In the genomic region with DNA sequence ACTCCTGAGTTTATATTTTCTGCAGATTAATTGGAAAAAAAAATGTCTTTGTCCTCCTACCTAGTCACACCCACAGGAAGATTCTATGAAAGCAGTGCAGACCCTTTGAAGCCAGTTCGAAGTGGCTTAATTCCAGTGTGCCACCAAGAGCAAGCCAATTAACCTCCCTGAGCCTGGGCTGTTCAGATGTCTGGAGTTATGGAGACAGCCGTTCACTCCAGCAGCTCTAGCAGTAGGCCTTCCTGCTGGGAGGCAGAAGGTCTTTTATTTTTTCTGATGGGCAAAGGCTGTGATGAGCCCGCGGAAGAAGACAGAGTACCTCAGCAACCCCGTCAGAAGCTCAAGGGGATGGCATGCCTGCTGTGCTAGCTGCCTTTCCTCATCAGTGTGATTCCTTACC, we compare ENCODE assay signal across 26 mouse cellular contexts.
DNase-seq lines count a peak whose midpoint lies in the region; ATAC-seq lines count a peak whose summit lies in the region.
"Had no signal": no experiment of that assay in that cellular context is flagged by ENCODE, and none has a peak within 500 bp of the region (broad histone marks: within the 10 kb centered on the region; RNA-seq: fewer than 3 reads in every experiment).

No protein-coding gene starts in this region.

- WGBS in forebrain, embryonic 10.5 days, result 63% methylated on average over 5 of the region's 5 CpGs
- 30% methylated on average over 5 of the region's 5 CpGs for WGBS in forebrain, embryonic 15.5 days
- WGBS in midbrain, embryonic 10.5 days, result 66% methylated on average over 5 of the region's 5 CpGs
- WGBS in midbrain, embryonic 11.5 days, result 53% methylated on average over 5 of the region's 5 CpGs
- WGBS in hindbrain, embryonic 14.5 days, result 52% methylated on average over 5 of the region's 5 CpGs
- WGBS in neural tube, embryonic 15.5 days, result 46% methylated on average over 5 of the region's 5 CpGs

- no peak overlapping the region for H3K4me2 ChIP-seq in forebrain, embryonic 15.5 days (replicated peaks)
- no peak overlapping the region for H3K4me2 ChIP-seq in midbrain, embryonic 11.5 days
- no peak overlapping the region for H3K4me2 ChIP-seq in hindbrain, embryonic 14.5 days (replicated peaks)
- no peak overlapping the region for H3K4me2 ChIP-seq in neural tube, embryonic 15.5 days
- H3K4me2 ChIP-seq: embryonic facial prominence, embryonic 13.5 days; heart, embryonic 11.5 days; kidney, embryonic 15.5 days; limb, embryonic 15.5 days; stomach, embryonic 15.5 days had no signal

- H3K27ac ChIP-seq in forebrain, embryonic 10.5 days, result 0 out of 2 replicates have a peak overlapping the region, but pooled peaks have one; percentile 6
- no peak overlapping the region for H3K27ac ChIP-seq in forebrain, embryonic 15.5 days (replicated peaks)
- 0 out of 2 replicates have a peak overlapping the region, but pooled peaks have one; percentile 33 for H3K27ac ChIP-seq in midbrain, embryonic 10.5 days (replicated peaks)
- H3K27ac ChIP-seq in midbrain, embryonic 11.5 days (ENCODE audit: low read depth, low read length), result no peak overlapping the region
- H3K27ac ChIP-seq in hindbrain, embryonic 14.5 days, result 0 out of 2 replicates have a peak overlapping the region, but pooled peaks have one; percentile 11
- 0 out of 2 replicates have a peak overlapping the region, but pooled peaks have one; percentile 28 for H3K27ac ChIP-seq in neural tube, embryonic 15.5 days (replicated peaks)
- H3K27ac ChIP-seq: embryonic facial prominence, embryonic 13.5 days; kidney, embryonic 15.5 days; limb, embryonic 15.5 days; liver, embryonic 14.5 days; macrophage; stomach, embryonic 15.5 days had no signal

- DNase-seq in forebrain, embryonic 10.5 days (ENCODE audit: extremely low spot score, low spot score), result no peak
- no peak for DNase-seq in midbrain, embryonic 10.5 days (ENCODE audit: low spot score)
- no peak for DNase-seq in midbrain, embryonic 11.5 days (ENCODE audit: low spot score, missing footprints)
- DNase-seq in hindbrain, embryonic 14.5 days (ENCODE audit: low spot score), result no peak
- DNase-seq in gastrocnemius, adult 18-20 months (ENCODE audit: low spot score), result no peak
- DNase-seq in left cerebral cortex, postnatal 14 days (ENCODE audit: low spot score in 2 of 2), result no peak
- DNase-seq: adrenal gland, adult 8-10 months; embryo, embryonic 11 days; gastrocnemius, postnatal 25 days; heart, adult 11 months; heart, postnatal 36 days; kidney, postnatal 25 days; lung, adult 2 months; lung, postnatal 10 days; right cerebral cortex, postnatal 25 days had no signal

- H3K9me3 ChIP-seq in forebrain, embryonic 10.5 days, result no peaks in the 10 kb centered on the region; the same call in 1 of the 2 replicates
- no peaks in the 10 kb centered on the region for H3K9me3 ChIP-seq in forebrain, embryonic 15.5 days
- no peaks in the 10 kb centered on the region for H3K9me3 ChIP-seq in midbrain, embryonic 10.5 days (replicated peaks)
- H3K9me3 ChIP-seq in midbrain, embryonic 11.5 days (ENCODE audit: control insufficient read depth, low read length), result no peaks in the 10 kb centered on the region
- H3K9me3 ChIP-seq in hindbrain, embryonic 14.5 days (ENCODE audit: control insufficient read depth, low read length), result 0 out of 2 replicates have a peak, but pooled peaks cover 4% of the 10 kb centered on the region
- H3K9me3 ChIP-seq in neural tube, embryonic 15.5 days (replicated peaks), result no peaks in the 10 kb centered on the region
- H3K9me3 ChIP-seq: embryonic facial prominence, embryonic 13.5 days; G1E; kidney, embryonic 15.5 days; limb, embryonic 15.5 days; stomach, embryonic 15.5 days had no signal

- no peaks in the 10 kb centered on the region for H3K36me3 ChIP-seq in forebrain, embryonic 10.5 days (replicated peaks)
- H3K36me3 ChIP-seq in forebrain, embryonic 15.5 days, result no peaks in the 10 kb centered on the region
- no peaks in the 10 kb centered on the region for H3K36me3 ChIP-seq in midbrain, embryonic 10.5 days
- H3K36me3 ChIP-seq in midbrain, embryonic 11.5 days (ENCODE audit: control insufficient read depth, insufficient read depth, low read length), result no peaks in the 10 kb centered on the region
- H3K36me3 ChIP-seq in hindbrain, embryonic 14.5 days (replicated peaks; ENCODE audit: control insufficient read depth, insufficient read depth), result no peaks in the 10 kb centered on the region
- no peaks in the 10 kb centered on the region for H3K36me3 ChIP-seq in neural tube, embryonic 15.5 days
- H3K36me3 ChIP-seq: embryonic facial prominence, embryonic 13.5 days; G1E; kidney, embryonic 15.5 days; limb, embryonic 15.5 days; stomach, embryonic 15.5 days had no signal

- intact Hi-C loops in left cerebral cortex, postnatal 14 days (cut with DNase I), result no loop called here

- peaks cover 18% of the 10 kb centered on the region for H3K27me3 ChIP-seq in forebrain, embryonic 10.5 days (ENCODE audit: poor library complexity, severe bottlenecking)
- H3K27me3 ChIP-seq in forebrain, embryonic 15.5 days, result no peaks in the 10 kb centered on the region
- peaks cover 7% of the 10 kb centered on the region; the same call in 1 of the 2 replicates for H3K27me3 ChIP-seq in midbrain, embryonic 10.5 days (ENCODE audit: low read depth, poor library complexity, severe bottlenecking)
- H3K27me3 ChIP-seq in midbrain, embryonic 11.5 days (ENCODE audit: control insufficient read depth, insufficient read depth, low read length), result no peaks in the 10 kb centered on the region
- no peaks in the 10 kb centered on the region for H3K27me3 ChIP-seq in hindbrain, embryonic 14.5 days (ENCODE audit: control insufficient read depth, insufficient read depth, low read length)
- H3K27me3 ChIP-seq in neural tube, embryonic 15.5 days (replicated peaks), result no peaks in the 10 kb centered on the region
- H3K27me3 ChIP-seq: kidney, embryonic 15.5 days; stomach, embryonic 15.5 days had no signal

- no peak for ATAC-seq in forebrain, embryonic 15.5 days (replicated peaks)
- no peak for ATAC-seq in midbrain, embryonic 11.5 days (ENCODE audit: low FRiP score)
- ATAC-seq in hindbrain, embryonic 14.5 days (ENCODE audit: low FRiP score), result no peak
- no peak for ATAC-seq in neural tube, embryonic 15.5 days (ENCODE audit: low FRiP score)
- ATAC-seq: inflammation-experienced regulatory T-cells, adult 6 months had no signal

- H3K9ac ChIP-seq in forebrain, embryonic 15.5 days (replicated peaks), result no peak overlapping the region
- H3K9ac ChIP-seq in midbrain, embryonic 11.5 days (ENCODE audit: low read length), result no peak overlapping the region
- no peak overlapping the region for H3K9ac ChIP-seq in hindbrain, embryonic 14.5 days
- no peak overlapping the region for H3K9ac ChIP-seq in neural tube, embryonic 15.5 days (replicated peaks)
- H3K9ac ChIP-seq: embryonic facial prominence, embryonic 13.5 days; kidney, embryonic 15.5 days; limb, embryonic 15.5 days; liver, embryonic 14.5 days; stomach, embryonic 15.5 days had no signal

- peaks cover 52% of the 10 kb centered on the region for H3K4me1 ChIP-seq in forebrain, embryonic 10.5 days
- peaks cover 17% of the 10 kb centered on the region; the same call in 1 of the 2 replicates for H3K4me1 ChIP-seq in forebrain, embryonic 15.5 days
- peaks cover 33% of the 10 kb centered on the region for H3K4me1 ChIP-seq in midbrain, embryonic 10.5 days
- H3K4me1 ChIP-seq in midbrain, embryonic 11.5 days (ENCODE audit: control insufficient read depth, insufficient read depth, low read length), result no peaks in the 10 kb centered on the region; the same call in 1 of the 2 replicates
- peaks cover 12% of the 10 kb centered on the region for H3K4me1 ChIP-seq in hindbrain, embryonic 14.5 days (replicated peaks; ENCODE audit: control insufficient read depth, insufficient read depth, low read length)
- H3K4me1 ChIP-seq in neural tube, embryonic 15.5 days, result peaks cover 10% of the 10 kb centered on the region
- H3K4me1 ChIP-seq: limb, embryonic 15.5 days; stomach, embryonic 15.5 days had no signal

- no peak overlapping the region for H3K4me3 ChIP-seq in forebrain, embryonic 10.5 days
- no peak overlapping the region for H3K4me3 ChIP-seq in forebrain, embryonic 15.5 days
- H3K4me3 ChIP-seq in midbrain, embryonic 10.5 days, result no peak overlapping the region
- no peak overlapping the region for H3K4me3 ChIP-seq in midbrain, embryonic 11.5 days (ENCODE audit: low read depth, low read length)
- H3K4me3 ChIP-seq in hindbrain, embryonic 14.5 days (replicated peaks; ENCODE audit: low read length), result no peak overlapping the region
- no peak overlapping the region for H3K4me3 ChIP-seq in neural tube, embryonic 15.5 days (replicated peaks)
- H3K4me3 ChIP-seq: embryonic facial prominence, embryonic 13.5 days; kidney, embryonic 15.5 days; limb, embryonic 15.5 days; stomach, embryonic 15.5 days had no signal

Comparison
In these comparisons a context has a peak if more than half of its experiments do, and no peak if none do; other contexts are left out.
1. H3K27ac ChIP-seq: peak in forebrain, embryonic 10.5 days (single experiment), midbrain, embryonic 10.5 days (single experiment), hindbrain, embryonic 14.5 days (single experiment) and neural tube, embryonic 15.5 days (single experiment); none in forebrain, embryonic 15.5 days (single experiment) and midbrain, embryonic 11.5 days (single experiment).